Mouse (Mus musculus): ENCODE results near the gene Pitpnb.

DNA sequence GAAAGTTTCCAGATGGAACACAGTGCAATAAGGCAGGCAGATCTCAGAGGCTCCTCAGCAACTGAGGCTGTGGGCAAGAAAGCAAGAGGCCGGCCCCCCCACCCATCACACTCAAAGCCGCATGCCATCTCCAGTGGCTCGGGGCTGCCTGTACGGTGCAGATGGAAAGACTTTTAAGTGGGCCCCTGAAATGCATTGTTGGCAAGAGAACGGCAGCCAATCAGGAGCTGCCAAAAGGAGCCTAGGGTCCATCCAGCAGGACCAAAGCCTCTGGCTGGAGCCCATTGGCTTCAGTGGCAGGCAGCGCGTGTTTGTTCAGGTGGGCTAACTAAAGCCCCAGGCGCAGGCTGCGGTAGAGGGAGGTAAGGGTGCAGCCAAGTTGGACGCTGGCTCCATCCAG lies 65.2 kb downstream of the Pitpnb start:
- TF ChIP-seq POLR2A (IDR thresholded peaks at IDR 0.05; ENCODE audit: low read depth, low read length) (no peak), CTCF (IDR thresholded peaks at IDR 0.05; ENCODE audit: borderline replicate concordance, insufficient read depth, low read length) (no peak)
